Mouse (Mus musculus) kidney, postnatal 14 days (tissue): ENCODE measurements around the gene Eif1.
"Not testable (repeated sequence)": the region's sequence is repeated elsewhere in the genome, so short reads cannot be mapped to it uniquely, and the experiment has no call there.

ENCODE experiments used
- DNase-seq: peaks from one replicate; pipeline ENCODE4 v3.0.0; 2022; ENCODE audit warnings: mixed read lengths

Eif1 gene

GRCm38 (mm10) chr11:100313424-100313823, 6.3 kb upstream of the Eif1 start:
- no peak for DNase-seq

GRCm38 (mm10) chr11:100315439-100315838, 4.2 kb upstream of the Eif1 start:
- no peak for DNase-seq

- no peak for DNase-seq
Observed at GRCm38 (mm10) chr11:100317826-100318380, 1.8 kb upstream of the Eif1 start.

GRCm38 (mm10) chr11:100318529-100319451, 895 bp upstream of the Eif1 start:
- DNase-seq: peak; percentile 17

- peak; percentile 97 for DNase-seq
Observed at GRCm38 (mm10) chr11:100320172-100320630, 516 bp downstream of the Eif1 start.

GRCm38 (mm10) chr11:100320701-100321410, 1.2 kb downstream of the Eif1 start:
- DNase-seq: not testable (repeated sequence)

GRCm38 (mm10) chr11:100321479-100322305, 2.0 kb downstream of the Eif1 start:
- DNase-seq: not testable (repeated sequence)

- DNase-seq: peak; percentile 19
Observed at GRCm38 (mm10) chr11:100322591-100323258, 3.0 kb downstream of the Eif1 start.

- peak; percentile 66 for DNase-seq
Observed at GRCm38 (mm10) chr11:100323578-100323977, 3.9 kb downstream of the Eif1 start.

GRCm38 (mm10) chr11:100325062-100325629, 5.5 kb downstream of the Eif1 start:
- DNase-seq: no peak

- DNase-seq: no peak
Observed at GRCm38 (mm10) chr11:100327316-100327715, 7.6 kb downstream of the Eif1 start.

GRCm38 (mm10) chr11:100327761-100328160, 8.1 kb downstream of the Eif1 start:
- DNase-seq: no peak

- no peak for DNase-seq
Observed at GRCm38 (mm10) chr11:100330235-100330634, 10.6 kb downstream of the Eif1 start.

- not testable (repeated sequence) for DNase-seq
Observed at GRCm38 (mm10) chr11:100330816-100331375, 11.2 kb downstream of the Eif1 start.

GRCm38 (mm10) chr11:100332766-100333515, 13.3 kb downstream of the Eif1 start:
- no peak for DNase-seq

- no peak for DNase-seq
Observed at GRCm38 (mm10) chr11:100333944-100334457, 14.3 kb downstream of the Eif1 start, which contains the start of gene Gast. Gene Gast (plus strand): TSS chr11:100334407.

GRCm38 (mm10) chr11:100335731-100336130, 16.0 kb downstream of the Eif1 start:
- DNase-seq: no peak

- no peak for DNase-seq
Observed at GRCm38 (mm10) chr11:100344269-100344668, 24.6 kb downstream of the Eif1 start.

GRCm38 (mm10) chr11:100352076-100352857, 32.6 kb downstream of the Eif1 start:
- peak; percentile 53 for DNase-seq
